Mouse (Mus musculus): ENCODE data around the gene Gm17174.
A peak's percentile ranks its signal among the peaks of the same experiment; 100 is the strongest.
"Not testable (repeated sequence)": the region's sequence is repeated elsewhere in the genome, so short reads cannot be mapped to it uniquely, and the experiment has no call there.

Gm17174 gene

DNA sequence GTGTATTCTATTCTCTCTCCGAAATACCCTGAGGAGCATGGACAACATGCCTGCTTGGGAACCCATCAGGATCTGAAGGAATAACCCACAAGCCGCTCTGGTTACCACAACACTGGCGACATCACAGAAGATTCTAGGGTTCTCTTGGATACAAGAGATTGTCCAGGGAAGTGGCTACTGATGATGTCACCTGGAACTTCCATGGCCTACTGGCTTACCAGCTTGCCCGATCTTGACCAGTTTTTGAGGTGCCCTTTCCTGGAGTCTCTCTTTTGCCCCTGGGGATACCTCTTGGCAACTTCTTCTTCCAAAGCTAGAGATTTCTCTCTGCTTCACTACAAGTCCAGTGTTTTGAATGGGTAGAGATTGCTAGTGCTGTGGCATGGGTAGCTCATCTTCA, at the start of gene Gm17174:
Gene Gm17174 (minus strand): TSS at position 101 of the 400 bp plus-strand sequence.
- not testable (repeated sequence) for DNase-seq (ENCODE audit: low spot score)

DNA sequence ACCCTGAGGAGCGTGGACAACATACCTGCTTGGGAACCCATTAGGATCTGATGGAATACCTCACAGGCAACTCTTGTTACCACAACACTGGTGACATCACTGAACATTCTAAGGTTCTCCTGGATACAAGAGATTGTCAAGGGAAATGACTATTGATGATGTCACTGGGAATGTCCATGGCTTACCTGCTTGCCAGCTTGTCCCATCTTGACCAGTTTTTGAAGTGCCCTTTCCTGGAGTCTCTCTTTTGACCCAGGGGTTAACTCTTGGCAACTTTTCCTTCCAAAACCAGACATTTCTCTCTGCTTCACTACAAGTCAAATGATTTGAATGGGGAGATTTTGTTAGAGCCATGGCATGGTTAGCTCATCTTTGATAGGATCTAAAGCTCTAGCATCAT, 43.6 kb upstream of the Gm17174 start, which contains the start of gene Gm4181:
Gene Gm4181 (minus strand): TSS at position 101 of the 400 bp plus-strand sequence.
- not testable (repeated sequence) for DNase-seq (ENCODE audit: low spot score)

DNA sequence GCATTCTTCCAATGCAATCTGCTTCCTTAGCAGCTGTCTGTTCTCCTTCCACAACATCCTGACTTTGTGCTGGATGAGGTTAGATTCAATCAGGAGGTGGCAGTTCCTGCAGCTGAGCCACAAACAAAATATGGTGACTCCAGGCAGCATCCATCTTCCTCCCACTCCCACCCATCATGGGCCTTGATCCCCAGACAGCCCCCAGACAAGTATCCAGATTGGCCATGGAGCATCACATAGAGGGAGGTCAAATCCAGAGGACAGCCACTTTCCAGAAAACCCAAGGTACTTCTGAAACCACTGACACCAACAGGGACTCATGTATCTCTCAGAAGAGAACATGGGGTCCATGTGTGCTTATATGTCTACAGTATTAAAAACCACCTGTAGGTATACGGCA, 40.5 kb upstream of the Gm17174 start:
- peak; percentile 12 for DNase-seq (ENCODE audit: low spot score)

DNA sequence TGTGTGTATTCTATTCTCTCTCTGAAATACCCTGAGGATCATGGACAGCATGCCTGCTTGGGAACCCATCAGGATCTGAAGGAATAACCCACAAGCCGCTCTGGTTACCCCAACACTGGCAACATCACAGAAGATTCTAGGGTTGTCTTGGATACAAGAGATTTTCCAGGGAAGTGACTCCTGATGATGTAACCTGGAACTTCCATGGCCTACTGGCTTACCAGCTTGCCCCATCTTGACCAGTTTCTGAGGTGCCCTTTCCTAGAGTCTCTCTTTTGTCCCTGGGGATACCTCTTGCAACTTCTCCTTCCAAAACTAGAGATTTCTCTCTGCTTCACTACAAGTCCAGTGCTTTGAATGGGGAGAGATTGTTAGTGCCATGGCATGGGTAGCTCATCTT, 19.3 kb upstream of the Gm17174 start, which contains the start of gene Gm17078:
Gene Gm17078 (minus strand): TSS at position 101 of the 400 bp plus-strand sequence.
- DNase-seq (ENCODE audit: low spot score) = no peak

DNA sequence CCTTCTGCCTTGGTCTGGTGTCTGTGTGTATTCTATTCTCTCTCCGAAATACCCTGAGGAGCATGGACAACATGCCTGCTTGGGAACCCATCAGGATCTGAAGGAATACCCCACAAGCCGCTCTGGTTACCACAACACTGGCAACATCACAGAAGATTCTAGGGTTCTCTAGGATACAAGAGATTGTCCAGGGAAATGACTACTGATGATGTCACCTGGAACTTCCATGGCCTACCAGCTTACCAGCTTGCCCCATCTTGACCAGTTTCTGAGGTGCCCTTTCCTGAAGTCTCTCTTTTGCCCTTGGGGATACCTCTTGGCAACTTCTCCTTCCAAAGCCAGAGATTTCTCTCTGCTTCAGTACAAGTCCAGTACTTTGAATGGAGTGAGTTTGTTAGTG, 18.0 kb downstream of the Gm17174 start, which contains the start of gene Gm17175:
Gene Gm17175 (minus strand): TSS at position 101 of the 400 bp plus-strand sequence.
- DNase-seq (ENCODE audit: low spot score) = not testable (repeated sequence)

DNA sequence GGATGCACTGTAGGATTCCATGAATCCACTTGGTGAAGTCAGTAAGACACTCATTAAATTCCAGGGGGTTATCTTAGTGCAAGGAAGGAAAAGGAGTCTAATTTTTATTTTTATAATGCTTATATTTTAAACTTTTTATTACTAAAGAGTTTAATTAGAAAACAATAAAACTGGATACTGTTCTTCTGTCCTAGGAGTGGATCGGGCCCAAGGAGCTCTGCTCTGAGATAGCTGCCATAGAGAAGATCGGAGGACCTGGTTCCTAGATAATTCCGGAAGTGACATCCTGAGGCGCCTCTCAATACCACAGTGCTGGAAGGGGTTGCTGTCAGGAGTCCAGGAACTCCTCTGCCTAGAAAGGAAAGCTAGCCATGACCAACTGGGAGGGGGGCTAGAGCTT, 39.4 kb downstream of the Gm17174 start, which contains the start of gene Gm5622:
Gene Gm5622 (plus strand): TSS at position 301 of the 400 bp plus-strand sequence.
- DNase-seq (ENCODE audit: low spot score) = no peak
